Mouse (Mus musculus) adrenal gland, adult 18-20 months (tissue): ENCODE measurements at regions not wholly inside any gene's neighbourhood (a gene's known extent, or its start where the extent isn't known, plus 50 kb on each side); places are given as distances from the start of the nearest gene placed in this dataset.

ENCODE experiments used
- DNase-seq, 2 experiments: peaks; one replicate each; pipeline ENCODE4 v3.0.0; 2021 to 2022; ENCODE audit warnings: low spot score in 2 of 2

DNA sequence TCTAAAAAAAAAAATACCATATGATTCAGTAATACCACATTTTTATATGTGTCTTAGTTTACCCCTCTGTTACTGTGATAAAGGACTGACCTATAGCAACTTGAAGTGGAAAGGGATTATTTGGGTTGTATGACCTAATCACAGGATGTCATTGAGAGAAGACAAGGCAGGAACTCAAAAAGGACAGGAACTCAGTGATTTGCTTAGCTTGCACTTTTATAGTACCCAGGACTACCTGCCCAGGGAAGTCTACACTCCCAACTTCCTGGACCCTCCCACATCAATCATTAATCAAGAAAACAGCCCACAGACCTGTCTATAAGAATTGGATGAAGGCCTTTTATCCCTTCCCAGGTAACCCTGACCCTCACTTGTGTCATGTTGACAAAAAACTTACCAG lies 303.0 kb upstream of the Xrcc4 start:
- DNase-seq = no peak

DNA sequence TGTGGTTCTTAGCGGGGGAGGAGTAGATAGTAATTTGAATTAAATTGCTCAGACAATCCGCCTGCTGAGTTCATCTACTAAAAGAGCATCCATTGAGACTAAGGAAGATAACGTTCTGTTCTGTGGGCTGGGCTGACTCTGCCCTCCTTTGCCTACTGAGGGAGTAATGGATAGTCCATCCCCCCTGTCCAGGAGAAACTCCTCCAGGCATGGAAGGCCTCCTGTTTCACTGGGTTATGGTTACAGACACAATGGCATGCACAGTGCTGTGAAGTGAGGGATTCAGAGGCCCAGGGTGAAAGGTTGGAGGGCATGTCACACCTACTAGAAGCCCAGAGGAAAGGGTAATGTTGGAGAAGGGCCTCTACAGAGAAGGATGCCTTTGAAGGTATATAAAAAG lies 287.2 kb upstream of the Xrcc4 start:
- DNase-seq = no peak

DNA sequence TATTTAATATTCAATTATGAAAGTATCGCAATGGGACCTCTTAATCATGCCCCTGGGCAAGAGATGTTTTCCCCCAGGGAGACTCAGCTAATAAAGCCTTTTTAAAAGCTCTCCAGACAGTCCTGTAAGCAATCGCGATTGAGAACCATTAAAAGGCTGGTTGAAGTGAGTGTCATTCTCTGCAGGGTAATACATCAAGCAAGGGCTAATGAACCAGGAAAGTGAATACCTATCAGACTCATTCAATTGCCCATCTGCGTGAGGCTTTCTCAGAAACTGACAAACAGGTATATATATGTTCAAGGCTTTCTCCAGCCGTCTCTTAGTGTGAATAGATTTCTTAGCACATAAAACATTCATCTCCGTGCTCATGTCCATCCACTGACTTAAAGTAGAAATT lies 286.8 kb upstream of the Xrcc4 start:
- DNase-seq = no peak

DNA sequence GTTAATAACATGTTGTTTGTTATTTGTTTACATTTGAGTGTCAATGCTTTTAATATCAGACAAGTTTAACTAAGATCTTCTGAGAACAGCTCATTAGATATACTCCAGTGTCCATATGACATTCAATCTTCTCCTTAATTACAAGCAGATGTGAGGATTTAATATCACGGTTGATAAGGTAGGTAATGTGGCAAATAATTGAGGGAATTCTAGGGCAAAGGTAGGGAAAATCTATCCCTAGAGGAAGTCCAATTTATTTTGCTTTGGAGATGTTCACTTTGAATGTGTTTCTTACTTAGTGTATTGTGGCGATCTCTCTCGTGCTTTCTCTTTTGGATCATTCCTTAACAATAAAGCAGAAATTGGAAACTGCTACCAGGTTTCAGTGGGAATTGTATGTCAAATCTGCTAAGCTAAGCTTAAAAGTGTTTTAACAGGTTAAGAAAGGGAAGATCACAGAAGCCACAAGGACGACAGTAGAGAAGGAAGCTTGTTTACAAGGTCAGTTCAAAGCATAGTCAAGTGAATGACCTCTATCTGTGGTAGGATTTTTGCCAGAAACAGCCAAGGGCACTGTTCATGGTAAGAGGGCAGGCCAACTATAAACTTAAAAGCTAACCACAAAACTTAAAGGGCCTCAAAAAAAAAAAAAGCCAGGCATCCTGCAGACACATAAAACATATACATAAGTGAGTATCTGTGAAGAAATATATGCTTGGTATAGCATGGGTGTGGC lies 282.2 kb upstream of the Xrcc4 start:
- no peak for DNase-seq

DNA sequence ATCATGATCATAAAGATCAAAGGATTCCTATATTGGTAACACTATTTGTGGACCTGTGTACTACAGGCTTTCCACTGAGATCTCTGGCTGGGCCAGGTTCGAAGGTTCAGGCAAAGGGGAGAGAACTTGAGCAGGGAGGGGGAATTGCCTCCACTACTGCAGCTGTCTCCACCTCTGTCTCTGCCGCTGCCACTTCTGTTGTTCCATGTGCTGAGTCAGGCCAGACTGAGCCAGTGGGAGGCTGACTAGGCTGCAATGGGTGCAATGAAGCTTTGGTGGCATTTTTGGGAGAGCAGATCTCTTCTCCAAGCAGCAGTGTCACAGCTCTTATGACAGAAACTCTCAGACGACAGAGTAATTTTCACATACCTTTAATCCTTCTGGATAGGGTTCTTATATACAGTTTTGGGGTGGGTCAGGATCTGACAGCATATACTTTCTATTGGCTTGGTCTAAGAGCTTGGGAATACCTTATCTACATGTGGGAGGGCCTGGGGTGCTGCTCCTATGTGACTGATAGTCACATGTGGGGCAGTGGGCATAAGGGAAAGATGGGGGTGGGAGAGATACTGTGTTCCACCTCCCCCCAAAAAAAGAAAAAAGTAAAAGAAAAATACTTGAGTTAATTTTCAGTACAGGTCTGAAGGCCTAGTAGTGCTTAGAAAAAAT lies 281.5 kb upstream of the Xrcc4 start:
- DNase-seq = no peak

DNA sequence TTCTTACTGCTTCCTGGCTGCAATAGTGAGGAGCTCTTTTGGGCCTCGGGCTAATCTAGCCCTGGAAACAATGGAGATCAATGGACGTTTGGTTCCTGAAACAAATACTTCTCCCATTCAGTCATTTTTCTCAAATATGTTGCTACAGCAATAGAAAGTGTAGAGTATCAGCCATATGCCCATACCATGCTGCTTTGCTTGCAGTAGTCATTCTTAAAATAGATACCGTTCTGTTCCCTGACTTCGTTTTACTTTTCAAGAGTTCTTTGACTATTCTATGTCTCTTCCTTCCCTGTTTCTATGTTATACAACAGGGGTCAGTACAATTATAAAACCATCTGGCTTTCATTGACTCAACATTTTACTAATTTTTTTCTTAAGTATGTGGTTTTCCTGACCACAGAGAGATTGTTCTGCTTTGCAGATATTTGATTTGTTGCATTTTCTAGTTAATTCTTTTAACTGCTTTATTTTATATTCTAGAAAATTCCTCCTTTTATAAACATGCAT lies 275.2 kb upstream of the Xrcc4 start:
- DNase-seq = no peak

DNA sequence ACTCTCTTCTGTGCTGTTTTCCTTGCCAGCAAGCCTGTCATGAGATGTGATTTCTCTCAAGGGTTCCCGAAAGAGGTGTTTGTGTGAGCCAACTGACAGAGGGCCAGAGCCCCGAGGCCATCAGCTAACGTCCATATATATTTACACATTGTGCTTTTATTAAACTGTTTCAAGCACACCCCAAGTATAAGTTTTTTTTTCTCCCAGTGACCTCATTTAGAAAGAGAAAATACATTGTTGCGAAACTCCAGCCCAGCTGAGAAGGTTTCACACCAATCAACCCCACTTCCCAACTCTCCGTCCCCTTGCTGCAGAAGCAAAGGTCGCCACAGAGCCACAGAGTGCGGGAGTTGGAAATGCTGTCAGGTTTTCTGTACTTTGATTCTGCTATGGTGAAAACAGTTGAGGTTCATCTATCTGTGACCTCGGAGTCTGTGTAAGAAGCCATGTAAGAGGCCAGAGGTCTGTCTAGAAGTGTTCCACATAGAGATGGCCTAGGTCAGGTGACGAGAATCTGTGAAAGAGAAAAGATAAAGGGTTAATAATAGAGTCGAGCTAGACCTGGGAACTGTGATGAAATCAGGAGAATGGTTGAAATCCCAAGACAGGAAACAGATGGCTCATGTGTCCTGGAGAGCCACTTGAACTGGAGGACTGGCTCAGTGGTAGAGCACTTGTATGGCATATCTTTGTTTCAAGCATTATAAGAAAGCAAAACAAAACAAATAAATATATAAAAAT lies 270.6 kb upstream of the Xrcc4 start:
- no peak for DNase-seq

DNA sequence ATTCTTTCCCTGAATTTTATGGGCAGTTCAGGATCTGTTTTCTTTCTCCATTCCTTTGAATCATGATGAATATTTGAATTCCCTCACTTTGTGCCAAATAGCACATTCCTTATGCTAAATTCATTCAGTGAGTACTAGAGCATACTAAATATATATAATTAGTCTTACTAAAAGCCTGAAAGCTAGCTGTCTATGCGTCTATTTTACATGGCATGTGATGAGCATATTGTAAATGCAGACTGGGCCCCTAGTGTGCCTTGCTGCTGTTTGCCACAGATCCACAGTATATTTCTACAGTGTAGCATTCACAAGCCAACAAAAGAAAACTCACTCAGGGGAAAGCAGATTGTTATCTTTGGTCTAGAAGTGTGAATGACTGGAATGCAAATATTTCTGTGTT lies 268.7 kb upstream of the Xrcc4 start:
- DNase-seq = no peak

DNA sequence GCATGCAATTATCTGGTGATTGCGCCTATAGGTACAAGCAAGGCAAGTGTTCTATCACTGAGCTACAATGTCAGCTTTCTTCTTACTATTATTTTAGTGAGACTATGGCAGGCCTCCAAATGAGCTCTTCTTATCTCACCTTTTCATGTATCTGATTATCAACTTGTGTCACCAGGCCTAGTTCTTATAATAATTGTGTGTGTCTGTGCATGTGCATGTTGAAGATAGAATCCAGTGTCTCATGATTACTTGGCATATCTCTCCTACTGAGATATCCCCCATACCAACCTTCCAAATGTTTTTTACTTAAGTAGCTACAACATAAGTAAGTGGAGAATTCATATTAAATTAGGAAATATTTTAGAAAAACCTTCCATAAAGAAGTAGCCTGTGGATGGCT lies 266.2 kb upstream of the Xrcc4 start:
- no peak for DNase-seq

DNA sequence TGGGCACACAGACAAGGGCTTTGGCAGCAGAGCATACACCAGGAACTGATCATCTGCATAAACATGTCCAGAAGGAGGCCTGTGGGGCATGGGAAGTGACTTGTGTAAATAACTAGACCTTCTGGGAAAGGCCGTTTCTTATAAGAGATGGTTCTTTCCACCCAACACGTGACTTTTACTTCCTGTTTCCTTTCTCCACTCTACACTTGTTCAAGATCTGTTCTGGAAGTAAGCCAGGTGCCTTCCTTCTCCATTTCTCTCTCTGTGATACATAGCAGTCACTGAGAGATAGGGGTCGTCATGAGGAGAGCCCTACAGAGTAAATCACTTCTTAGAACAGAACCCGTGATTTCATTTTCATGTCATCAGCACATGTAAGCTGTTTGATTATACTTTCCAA lies 253.4 kb upstream of the Xrcc4 start:
- DNase-seq = no peak

DNA sequence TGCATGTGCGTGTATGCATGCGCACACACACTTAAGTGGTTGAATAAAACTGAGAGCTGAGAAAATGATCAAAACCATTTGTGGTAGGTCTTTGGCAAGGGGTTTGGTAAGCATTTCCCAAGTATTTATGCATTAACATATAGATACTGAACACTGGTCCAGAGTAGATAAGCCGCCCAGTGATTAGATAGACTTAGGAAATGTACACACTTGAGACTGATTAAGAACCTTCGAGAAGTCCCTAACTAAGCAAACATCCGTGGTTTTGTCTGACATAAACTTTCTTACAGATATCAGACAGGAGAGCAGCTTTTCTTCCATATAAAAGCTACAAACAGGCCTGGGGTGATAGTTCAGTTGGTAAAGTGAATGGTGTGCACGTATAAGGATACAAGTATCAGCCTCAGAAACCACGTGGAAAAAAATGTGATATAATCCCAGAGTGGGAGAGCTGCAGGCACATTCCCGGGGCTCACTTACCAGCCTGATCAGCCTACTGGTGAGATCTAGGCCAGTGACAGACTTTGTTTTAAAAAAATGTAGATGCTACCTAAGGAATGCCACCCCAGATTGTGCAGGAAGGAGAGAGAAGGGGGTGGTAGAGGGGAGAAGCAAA lies 252.3 kb upstream of the Xrcc4 start:
- DNase-seq = no peak

DNA sequence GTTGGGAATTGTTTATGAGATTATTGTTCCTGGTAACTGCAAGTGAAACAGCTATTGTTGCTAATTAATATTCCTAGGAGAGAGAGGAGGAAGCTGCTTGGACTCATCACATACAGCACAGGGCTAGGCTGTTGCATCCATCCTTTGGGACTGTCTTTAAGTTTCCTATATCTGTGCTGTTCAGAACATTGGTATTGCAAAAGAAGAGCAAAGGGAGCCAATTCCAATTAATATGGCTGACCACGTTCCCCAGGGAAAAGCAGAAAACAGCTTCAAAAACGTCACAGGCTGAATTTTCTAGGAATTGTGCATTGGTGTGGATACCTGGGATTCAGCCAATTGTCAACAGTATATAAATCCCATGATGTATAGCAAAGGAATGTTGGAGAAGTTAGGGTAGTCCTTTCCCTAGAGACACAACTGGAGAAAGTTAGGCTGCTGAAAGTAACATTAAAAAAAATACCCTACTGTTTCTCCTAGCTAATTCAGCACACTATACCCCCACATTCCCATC lies 251.3 kb upstream of the Xrcc4 start:
- no peak for DNase-seq

DNA sequence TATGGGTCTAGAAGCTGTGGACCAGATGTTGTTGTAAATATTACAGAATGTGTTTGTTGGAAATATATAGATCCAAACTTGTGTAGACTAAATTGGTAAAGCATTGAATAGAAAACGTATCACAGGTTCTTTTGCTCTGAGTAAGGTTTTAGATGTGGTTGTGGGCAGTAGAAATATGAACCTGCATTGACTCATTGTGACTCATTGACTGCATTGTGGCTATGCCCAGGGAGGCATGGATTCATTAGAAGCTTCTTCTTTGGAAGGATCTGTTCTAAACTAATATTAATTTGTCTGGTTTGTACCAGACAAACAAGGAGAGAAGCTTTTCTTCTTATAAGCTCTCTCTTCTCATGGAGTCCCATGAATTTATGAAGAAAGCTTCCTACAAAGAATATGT lies 248.2 kb upstream of the Xrcc4 start:
- DNase-seq = no peak

DNA sequence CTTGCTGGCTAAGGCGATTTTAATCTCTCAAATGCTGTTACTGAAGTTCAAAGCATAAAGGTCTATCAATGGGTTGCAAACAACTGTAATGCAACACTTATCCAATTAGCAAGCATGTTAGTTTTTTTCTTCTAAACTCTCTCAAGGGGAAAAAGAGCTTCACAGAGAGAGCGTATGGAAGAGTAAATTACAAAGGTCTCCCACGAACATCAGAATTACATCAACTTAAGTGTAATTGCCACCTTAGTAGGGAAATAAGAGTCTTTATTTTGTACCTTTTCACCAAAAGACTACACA lies 246.3 kb upstream of the Xrcc4 start:
- no peak for DNase-seq

DNA sequence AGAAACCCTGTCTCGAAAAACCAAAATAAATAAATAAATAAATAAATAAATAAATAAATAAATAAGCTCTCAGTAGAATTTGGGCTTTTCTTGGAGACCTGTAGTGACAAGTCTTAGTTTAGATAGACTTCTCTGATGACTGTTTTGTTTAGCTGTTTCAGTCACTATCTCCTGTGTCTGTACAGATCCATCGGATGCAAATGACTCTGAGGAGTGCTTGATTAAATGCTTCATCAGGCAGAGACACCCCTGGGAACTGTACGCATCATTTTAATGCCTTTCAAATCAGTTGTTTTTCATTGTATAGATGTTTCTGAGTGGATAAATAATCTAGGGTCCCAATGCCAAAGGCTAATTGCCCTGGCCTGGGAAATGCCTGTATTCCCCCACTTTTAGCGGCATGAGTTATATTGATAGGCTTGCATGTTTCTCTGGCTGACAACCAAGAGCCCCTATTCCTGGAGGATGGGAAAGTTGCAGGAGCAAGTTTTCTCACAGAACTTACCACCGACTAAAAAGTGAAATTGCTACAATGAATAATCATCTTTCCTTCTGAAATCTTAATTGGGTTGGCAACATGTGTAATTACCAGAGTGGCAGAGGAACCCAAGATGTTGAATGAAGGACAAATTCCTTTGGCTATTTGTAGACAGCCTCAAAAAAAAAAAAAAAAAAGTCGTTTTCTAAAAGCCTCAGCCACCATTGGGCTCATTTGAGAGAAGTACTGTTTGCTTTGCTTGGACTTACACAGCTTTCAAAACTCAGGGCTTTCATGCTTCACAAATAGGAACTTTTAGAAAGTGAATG lies 245.7 kb upstream of the Xrcc4 start:
- DNase-seq = no peak

DNA sequence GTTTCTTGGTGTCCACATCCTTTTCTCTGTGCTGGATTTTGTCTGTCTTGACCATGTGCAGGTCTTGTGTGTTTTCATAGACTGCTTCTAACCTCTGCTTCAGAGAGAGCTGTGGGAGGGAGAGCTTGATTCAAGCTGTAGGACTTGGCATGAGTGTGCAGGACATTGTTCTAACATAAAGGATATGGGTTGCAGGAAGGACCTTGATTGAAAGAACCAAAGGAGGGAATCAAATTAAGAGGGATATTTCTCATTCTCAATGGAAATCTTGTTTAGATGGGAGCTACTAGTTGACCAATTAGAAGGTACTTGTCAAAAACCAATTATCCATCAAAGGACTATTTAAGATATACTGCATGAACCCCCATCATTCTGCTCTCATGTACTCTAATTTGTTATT lies 244.9 kb upstream of the Xrcc4 start:
- no peak for DNase-seq

DNA sequence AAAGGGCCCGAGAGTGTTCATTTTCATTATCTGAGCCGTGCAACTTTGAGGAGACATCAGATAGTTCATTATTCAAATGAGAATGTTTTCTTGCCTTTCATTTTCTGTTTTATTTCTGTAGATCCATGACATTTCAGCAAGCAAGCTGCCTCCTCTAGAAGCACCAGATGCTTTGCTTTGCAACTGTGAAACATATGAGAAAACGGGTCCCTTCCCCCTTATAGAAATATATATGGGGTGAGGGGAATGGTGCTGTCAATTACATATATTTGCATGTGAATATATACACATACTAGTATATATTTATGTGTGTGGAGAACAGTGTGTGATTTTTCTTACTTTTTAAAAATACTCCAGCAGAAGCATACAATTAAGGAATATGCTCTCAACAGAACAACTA lies 235.8 kb upstream of the Xrcc4 start:
- no peak for DNase-seq

DNA sequence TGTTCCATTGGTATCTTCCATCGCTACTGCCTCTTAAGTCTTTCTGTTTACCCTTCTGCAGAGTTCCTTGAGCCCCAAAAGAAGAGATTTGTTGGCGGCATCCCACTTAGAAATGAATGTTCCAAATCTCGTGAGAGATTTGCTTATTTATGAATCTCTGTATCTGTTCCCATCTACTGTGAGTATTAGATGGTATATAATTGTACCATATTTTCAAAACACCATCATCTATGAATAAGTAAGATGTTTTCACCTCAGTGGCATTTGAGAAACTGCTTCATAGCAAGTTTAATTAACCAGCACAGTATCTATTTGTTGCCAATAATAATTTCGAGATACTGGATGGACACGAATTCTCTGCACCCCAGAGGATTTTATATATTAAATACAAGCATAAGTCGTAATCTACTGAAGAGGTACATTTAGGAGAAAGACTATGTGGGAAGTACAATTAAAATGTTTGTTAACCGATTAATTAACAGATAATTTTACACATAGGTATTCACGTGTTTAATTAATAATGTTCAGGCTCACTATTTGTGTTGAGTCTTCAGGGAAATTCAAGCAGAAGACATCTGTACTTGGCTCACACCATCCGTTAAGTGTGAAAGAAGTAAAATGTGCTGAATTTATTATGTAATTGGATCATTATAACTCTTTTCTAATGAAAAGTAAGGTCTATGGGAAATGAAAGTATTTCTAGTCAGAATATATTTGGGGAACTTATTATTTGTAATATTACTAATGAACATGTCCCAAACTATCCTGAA lies 224.0 kb upstream of the Xrcc4 start:
- no peak for DNase-seq

DNA sequence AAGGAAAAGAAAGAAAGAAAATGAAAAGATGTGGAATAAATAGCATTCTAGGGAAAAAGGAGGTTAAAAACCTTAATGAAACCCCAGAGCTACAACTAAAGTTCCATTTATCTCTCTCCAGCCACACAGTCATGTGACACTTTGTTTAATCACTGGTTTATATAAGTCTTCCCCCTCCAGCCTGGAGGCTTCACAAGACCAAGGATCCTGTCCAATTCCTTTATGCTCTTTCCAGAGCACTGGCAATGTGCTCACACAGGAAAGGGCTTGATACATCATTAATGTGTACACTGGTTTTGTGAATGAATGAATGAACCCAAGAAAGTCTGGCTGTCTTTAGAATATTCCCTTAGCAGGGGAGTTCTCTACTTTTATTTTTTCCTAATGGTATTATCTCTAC lies 221.1 kb upstream of the Xrcc4 start:
- no peak for DNase-seq

DNA sequence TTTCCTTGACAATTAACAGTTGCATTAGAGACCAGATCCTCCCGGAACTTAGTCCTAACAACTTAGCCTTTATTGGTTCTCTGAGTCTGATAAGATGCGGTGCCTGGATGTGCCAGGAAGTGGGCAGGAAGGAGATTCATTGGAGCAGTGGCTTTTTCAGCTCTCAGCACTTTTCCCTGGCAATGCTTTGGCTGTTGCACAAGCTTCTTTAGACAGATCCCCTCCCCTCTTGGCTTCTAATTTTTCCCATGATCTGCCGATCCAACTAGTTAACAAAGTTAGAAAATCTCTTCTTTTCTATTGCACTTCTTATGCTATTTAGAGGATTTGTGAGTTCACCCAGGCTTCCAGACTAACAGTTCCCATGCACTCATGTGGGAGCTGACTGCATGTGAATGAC lies 211.1 kb upstream of the Xrcc4 start:
- no peak for DNase-seq
